Mouse (Mus musculus) adrenal gland, postnatal 25 days (tissue): ENCODE data around the gene Rnf215. TPM values are rescaled to one million over a fixed set of nuclear protein-coding genes. Genes with fewer than 3 reads are reported as not detected.
"Not testable (repeated sequence)": the region's sequence is repeated elsewhere in the genome, so short reads cannot be mapped to it uniquely, and the experiment has no call there.

Experiments
- DNase-seq: peaks from one replicate; pipeline ENCODE4 v3.0.0; 2021; ENCODE audit warnings: mixed read lengths
- total RNA-seq: library from RNA; stranded (reverse); gene quantifications from 2 replicates; pipeline ENCODE4 v1.2.3, GENCODE M21; 2021

The Rnf215 gene
- total RNA-seq, 1 experiment from 2014 or later = 31.6 TPM

GRCm38 (mm10) chr11:4147098-4147497 lies 12.1 kb downstream of the Rnf215 start:
- no peak for DNase-seq

DNA sequence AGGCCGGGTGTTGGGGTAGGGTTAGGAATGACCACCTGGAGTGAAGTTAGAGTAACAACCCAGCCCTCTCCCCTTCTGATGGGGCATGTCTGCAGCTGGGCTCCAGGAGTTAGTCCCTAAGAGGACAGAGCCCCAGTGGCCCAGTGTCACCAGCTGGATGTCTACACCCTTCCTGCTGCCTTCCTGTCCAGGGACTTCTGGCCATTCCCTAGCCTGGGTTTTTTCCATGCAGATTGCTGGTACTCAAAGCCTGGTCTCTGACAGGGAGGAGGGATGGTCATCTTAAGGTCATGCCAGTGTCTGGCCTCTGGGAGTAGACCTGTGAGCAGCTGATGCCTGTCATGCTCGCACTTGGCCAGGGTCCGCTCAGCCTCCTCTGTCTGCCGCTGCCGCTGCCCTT lies 13.1 kb downstream of the Rnf215 start:
- DNase-seq = no peak

- DNase-seq = peak; percentile 8
Measured at GRCm38 (mm10) chr11:4148536-4149156, 13.6 kb downstream of the Rnf215 start.

- no peak for DNase-seq
Measured at GRCm38 (mm10) chr11:4149886-4150285, 14.9 kb downstream of the Rnf215 start.

DNA sequence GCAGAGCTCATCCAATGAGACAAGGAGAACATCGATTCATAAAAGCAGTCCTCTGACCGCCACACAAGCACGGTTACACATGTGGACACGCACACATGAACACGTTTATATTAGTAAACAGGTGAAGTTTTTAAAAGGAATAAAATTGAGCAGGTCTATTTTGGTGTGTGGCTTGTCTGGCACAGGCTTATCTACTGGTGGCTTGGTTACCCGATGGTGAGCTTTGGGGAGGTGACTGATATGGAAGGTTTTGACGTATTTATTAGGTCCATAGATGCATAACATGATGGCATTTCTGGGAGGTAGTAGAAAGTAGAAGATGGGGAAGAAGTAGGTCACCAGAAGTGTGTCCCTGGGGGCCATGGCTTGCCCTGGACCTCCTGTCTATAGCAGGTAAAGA lies 18.7 kb downstream of the Rnf215 start:
- no peak for DNase-seq

- DNase-seq = no peak
Measured at GRCm38 (mm10) chr11:4155641-4156040, 20.6 kb downstream of the Rnf215 start.

DNA sequence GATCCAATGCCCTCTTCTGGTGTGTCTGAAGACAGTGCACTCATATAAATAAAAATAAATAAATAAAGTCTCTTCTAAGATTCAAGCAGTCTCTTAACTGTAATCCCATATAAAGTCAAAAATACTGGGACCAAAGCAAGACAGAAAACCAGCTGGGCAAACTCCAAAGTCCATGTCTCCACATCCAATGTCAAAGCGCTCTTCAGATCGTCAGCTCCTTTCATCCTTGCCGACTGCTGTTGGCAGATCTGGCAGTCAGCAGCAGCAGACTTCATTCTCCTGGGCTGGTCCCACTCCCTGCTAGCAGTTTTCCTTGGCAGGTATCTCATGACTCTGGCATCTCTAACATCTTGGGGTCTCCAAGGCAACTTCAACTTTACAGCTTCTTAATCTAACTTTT lies 23.7 kb downstream of the Rnf215 start:
- no peak for DNase-seq

DNA sequence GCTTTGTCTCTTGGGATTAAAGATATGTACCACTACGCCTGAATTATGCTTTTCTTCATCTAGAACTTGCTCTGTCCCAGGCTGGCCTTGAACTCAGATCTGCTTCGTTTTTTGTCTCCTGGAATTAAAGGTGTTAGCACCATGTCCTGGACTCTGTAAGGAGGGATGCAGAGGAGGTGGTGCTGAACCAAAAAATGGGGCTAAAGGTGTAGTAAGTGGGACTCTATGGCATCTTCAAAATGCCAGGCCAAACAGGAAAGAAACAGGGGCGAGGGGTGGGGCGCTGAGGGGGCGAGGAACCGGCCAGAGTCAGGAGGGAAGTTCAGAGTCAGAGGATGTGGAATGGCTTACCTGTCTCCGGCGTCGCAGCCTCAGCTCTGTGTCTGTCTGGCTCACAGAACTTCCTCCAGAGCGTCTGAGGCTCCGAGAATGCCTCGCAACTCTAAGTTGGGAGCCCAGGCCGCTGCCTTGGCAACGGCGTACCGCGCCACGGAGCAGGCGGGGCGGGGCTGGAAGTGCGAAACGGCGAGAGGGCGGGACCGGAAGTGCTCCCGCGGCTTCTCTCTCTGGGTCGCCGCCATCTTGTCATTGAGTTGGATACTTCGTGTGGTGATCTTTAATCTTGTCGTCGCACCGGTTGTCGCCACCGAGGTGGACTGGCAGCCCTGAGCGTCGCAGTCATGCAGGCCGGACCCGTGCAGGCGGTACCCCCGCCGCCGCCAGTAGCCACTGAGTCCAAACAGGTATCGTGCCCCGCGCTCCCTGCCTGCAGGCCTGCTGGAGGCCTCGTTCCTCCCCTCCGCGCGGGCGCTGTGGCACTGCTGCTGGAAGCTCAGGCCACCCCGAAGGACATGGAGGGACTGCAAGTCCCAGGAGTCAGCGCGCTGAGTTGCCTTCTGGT lies 25.1 kb downstream of the Rnf215 start, which contains the start of the genes Ccdc157 and Sf3a1:
Gene Ccdc157 (minus strand): TSS at position 486 of the 901 bp plus-strand sequence.
Gene Sf3a1 (plus strand): TSS at position 543 of the 901 bp plus-strand sequence.
- peak; percentile 94 for DNase-seq

- no peak for DNase-seq
Measured at GRCm38 (mm10) chr11:4160758-4161480, 25.9 kb downstream of the Rnf215 start.

GRCm38 (mm10) chr11:4164701-4165100 lies 29.7 kb downstream of the Rnf215 start:
- DNase-seq = peak; percentile 20

DNA sequence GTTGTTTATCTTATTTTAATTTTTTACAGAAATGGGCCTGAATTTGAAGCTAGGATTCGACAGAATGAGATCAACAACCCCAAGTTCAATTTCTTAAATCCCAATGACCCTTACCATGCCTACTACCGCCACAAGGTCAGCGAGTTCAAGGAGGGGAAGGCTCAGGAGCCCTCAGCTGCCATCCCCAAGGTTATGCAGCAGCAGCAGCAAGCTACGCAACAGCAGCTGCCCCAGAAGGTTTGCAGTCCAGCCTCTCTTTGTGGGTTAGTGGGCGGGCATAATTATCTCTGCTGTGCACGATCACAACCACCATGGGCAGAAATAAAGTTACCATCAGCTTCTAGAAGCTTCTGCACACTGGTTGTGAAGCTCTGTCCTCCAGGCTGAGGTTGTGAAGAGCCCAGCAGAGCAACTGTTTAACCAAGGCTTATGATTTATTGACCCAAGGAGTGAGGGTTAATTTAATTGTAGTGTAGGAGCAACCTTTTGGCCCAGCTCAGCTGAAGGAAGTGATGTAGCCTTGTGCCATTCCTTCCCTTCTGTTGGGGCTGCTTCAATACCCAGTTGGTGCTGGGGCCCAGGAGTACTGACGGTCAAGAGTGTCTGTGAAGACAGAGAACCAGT lies 31.6 kb downstream of the Rnf215 start:
- DNase-seq = no peak

- DNase-seq = peak; percentile 46
Measured at GRCm38 (mm10) chr11:4174586-4174985, 39.6 kb downstream of the Rnf215 start.

- DNase-seq = no peak
Measured at GRCm38 (mm10) chr11:4177716-4178115, 42.7 kb downstream of the Rnf215 start.

DNA sequence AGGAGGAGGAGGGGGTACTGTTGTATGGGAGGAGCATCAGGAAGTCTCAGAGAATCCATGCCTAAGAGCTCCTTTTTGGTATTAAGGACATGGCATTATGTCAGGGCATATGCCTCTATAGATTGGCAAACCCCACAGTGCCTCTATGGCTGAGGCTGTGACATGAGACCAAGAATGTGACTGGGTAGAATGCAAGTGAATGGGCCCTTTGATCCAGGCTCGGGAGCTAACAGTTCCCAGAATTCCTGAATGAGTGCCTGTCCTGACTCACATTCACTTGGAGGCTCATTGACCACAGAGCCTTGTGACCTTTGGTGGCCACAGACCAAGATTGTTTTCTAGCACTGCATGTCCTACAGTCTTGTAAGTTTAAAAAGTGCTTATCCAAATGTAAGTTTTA lies 47.1 kb downstream of the Rnf215 start:
- DNase-seq = no peak

GRCm38 (mm10) chr11:4183511-4183910 lies 48.5 kb downstream of the Rnf215 start:
- no peak for DNase-seq

DNA sequence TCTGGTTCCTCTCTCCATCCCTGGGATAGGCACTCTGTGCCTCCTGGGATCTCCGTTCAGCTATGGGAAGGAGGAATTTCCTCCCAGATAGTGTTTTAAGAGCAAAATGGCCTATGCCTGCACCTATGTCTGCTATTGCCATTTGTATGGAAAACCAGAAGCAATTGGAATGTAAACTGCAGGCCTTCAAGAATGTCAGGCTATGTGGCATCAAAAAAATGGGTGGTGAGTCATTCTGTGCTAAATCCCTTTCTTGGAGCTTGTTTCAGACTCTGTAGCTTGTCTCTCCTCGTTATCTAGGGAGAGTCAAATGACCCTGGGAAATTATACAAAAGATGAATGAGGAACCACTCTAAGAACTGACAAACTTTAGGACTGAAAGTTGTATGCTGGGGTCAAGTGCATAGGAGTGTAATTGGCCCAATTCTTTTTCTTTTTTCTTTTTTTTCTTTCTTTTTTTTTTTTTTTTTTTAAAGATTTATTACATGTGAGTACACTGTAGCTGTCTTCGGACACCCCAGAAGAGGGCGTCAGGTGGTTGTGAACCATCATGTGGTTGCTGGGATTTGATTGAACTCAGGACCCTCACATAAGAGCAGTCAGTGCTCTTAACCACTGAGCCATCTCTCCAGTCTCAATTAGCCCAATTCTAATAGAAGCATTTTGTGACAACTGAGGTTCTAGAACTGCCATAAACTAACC lies 49.4 kb downstream of the Rnf215 start:
- no peak for DNase-seq

GRCm38 (mm10) chr11:4185480-4185879 lies 50.5 kb downstream of the Rnf215 start:
- not testable (repeated sequence) for DNase-seq

GRCm38 (mm10) chr11:4186486-4187317 lies 51.7 kb downstream of the Rnf215 start, which contains the start of gene Tbc1d10a:
Tbc1d10a (plus strand) TSS chr11:4186789.
- DNase-seq = peak; percentile 98

DNA sequence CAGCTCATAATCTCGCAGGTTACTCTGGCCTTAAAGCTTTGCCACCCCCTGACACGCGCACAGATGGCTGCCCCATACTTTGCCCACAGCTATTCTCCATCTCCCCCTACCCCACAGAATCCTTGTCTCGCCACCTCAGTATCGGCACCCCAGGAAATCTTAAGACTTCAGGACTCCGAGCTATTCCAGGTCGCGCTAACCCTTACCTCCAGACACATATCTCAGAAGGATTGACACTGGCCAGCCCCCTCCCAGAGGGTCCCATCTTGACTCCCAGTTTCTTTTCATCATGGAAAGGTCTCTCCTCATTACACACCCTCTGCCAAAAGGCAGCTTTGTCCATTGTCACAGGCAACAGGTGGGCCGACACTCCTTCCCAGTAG lies 52.3 kb downstream of the Rnf215 start:
- no peak for DNase-seq

DNA sequence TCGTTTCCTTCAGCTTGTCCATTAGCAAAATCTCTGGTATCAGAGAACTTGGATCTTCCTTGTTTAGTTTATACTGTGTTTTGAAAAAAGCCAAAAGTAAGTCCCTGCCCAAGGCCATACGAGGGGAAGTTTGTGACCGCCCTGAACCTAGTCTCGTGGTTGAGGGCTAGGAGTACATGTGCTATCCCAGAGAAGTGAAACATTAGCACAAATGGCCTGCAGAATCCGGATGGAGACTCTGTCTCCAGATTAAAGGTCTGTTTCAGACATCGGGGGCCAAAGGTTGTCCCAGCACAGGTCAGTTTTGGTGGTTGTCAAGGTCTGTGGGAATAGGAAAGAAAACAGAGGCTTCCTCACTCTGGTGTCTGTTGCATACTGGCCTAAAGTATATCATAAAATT lies 54.2 kb downstream of the Rnf215 start:
- no peak for DNase-seq

- DNase-seq = no peak
Measured at GRCm38 (mm10) chr11:4190677-4191076, 55.7 kb downstream of the Rnf215 start.
